Mouse (Mus musculus): ENCODE data around the gene Olfr913. TPM values are rescaled to one million over a fixed set of nuclear protein-coding genes. Genes with fewer than 3 reads are reported as not detected.

The Olfr913 gene
- total RNA-seq (2023): not detected

DNA sequence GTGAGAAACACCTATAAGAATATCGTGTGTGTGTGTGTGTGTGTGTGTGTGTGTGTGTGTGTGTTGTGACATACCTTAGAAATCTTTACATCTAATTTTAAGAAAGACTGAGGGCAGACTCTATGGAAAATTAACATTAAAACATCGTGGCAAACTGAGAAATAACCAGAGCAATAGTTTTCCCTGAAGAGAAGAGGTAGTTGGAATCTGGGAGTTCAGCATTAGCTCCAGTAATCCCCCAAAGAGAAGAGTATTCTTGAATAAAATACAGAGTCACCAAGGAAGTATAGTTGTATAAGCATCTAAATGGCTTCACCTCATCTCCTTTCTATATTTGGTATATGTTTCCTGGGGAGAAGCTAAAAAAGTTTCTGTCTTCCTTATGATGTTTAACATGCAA is at the start of gene Olfr913:
TSS of gene Olfr913 (plus strand) at position 301 of the 400 bp plus-strand sequence.

DNA sequence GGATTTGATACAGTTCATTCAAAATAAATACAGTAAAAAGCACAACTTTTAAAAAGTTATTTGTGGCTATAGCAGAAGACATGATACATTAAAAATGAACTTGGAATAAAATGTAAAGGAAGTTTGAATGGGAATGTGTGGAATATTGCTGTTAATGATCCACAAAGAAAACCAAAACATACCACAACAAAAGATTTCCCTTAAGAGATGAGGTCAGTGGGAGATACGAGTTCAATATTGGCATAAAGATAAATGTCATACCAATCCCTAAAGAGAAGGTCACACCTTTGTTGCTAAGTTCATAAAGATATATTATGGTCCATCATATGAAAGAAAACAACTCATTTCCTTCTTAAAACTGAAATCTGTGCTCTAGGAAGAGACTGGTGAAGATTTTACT is 12.7 kb upstream of the Olfr913 start, which contains the start of gene Olfr912:
TSS of gene Olfr912 (plus strand) at position 301 of the 400 bp plus-strand sequence.

DNA sequence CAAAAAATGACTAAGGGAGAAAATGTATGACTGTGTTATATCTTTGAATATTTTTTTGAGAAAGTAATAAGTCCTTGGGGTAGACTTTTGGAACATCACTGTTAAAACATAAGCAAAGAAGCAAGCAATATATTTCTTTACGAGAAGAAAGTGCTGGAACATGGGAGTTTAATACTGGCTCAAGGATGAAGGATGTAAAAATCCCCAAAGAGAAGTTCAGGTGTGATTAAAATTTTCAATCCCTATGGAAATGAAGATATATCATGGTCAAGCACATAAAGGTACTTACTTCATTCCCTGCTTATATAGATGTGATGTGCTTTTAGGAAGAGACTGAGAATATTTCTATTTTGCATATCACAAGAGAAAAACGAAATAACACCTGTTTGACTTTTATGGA is 12.2 kb downstream of the Olfr913 start, which contains the start of gene Olfr914:
TSS of gene Olfr914 (plus strand) at position 301 of the 400 bp plus-strand sequence.

Other genes starting within 250 kb of the Olfr913 start
- gene Olfr898, start 244.3 kb upstream of the Olfr913 start, total RNA-seq (2023): not detected
- not detected for gene Olfr250, start 225.9 kb upstream of the Olfr913 start, total RNA-seq (2023)
- gene Olfr251, start 215.7 kb upstream of the Olfr913 start, total RNA-seq (2023): not detected
- gene Olfr147, start 191.1 kb upstream of the Olfr913 start, total RNA-seq (2023): not detected
- not detected for gene Olfr901, start 163.3 kb upstream of the Olfr913 start, total RNA-seq (2023)
- not detected for gene Olfr902, start 145.1 kb upstream of the Olfr913 start, total RNA-seq (2023)
- not detected for gene Olfr904, start 129.6 kb upstream of the Olfr913 start, total RNA-seq (2023)
- 0.12 TPM for gene Olfr905, start 121.7 kb upstream of the Olfr913 start, total RNA-seq (2023)
- gene Olfr906, start 105.7 kb upstream of the Olfr913 start, total RNA-seq (2023): not detected
- not detected for gene Olfr907, start 97.0 kb upstream of the Olfr913 start, total RNA-seq (2023)
- gene Olfr911-ps1, start 71.2 kb upstream of the Olfr913 start, total RNA-seq (2023): not detected
- gene Olfr910, start 54.9 kb upstream of the Olfr913 start, total RNA-seq (2023): not detected
- not detected for gene Olfr912, start 12.6 kb upstream of the Olfr913 start, total RNA-seq (2023)
- gene Olfr914, start 12.3 kb downstream of the Olfr913 start, total RNA-seq (2023): not detected
- gene Olfr916, start 67.1 kb downstream of the Olfr913 start, total RNA-seq (2023): not detected
- not detected for gene Olfr917, start 73.1 kb downstream of the Olfr913 start, total RNA-seq (2023)
- gene Olfr918, start 81.8 kb downstream of the Olfr913 start, total RNA-seq (2023): not detected
- gene Olfr919, start 110.9 kb downstream of the Olfr913 start, total RNA-seq (2023): not detected
- 6.0 TPM for gene Vwa5a, start 125.5 kb downstream of the Olfr913 start, total RNA-seq (2023)
- gene Olfr920, start 159.5 kb downstream of the Olfr913 start, total RNA-seq (2023): 0.09 TPM
- not detected for gene Olfr921, start 180.3 kb downstream of the Olfr913 start, total RNA-seq (2023)
- gene Olfr922, start 221.9 kb downstream of the Olfr913 start, total RNA-seq (2023): not detected
- not detected for gene Olfr923, start 233.8 kb downstream of the Olfr913 start, total RNA-seq (2023)

Data from CD8-positive naive resting alpha-beta T cell, adult 57 days (primary cell).